Mouse (Mus musculus): Measurements from ENCODE around the gene Gm11985. TPM values are rescaled to one million over a fixed set of nuclear protein-coding genes. Genes with fewer than 3 reads are reported as not detected.

Gene Gm11985
- polyA plus RNA-seq, 1 experiment, result not detected

DNA sequence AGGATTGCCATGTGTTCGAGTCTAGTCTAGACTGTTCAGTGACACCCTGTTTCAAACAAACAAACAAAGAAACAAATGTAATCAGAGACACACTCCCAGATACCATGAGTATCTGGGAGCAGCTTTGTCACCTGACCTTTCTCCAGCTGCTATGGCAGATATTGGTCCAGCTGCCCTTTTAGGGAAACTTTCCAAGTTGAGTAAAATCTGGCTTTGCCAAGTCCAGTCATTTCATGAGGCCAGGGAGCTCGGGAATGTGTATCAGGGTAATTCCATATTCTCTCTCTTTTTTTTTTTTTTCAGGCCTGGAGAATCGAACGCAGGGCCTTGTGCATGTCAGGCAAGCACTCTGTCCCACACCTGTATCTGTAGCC is 6.9 kb upstream of the Gm11985 start:
- TF ChIP-seq GATA1 (IDR thresholded peaks at IDR 0.05; ENCODE audit: low read length) (no peak), TAL1 (IDR thresholded peaks at IDR 0.05; ENCODE audit: low read length) (no peak)
- no peaks in the 10 kb centered on the region for H3K4me1 ChIP-seq (ENCODE audit: control insufficient read depth)
- no peaks in the 10 kb centered on the region for H3K27me3 ChIP-seq (ENCODE audit: control insufficient read depth)

DNA sequence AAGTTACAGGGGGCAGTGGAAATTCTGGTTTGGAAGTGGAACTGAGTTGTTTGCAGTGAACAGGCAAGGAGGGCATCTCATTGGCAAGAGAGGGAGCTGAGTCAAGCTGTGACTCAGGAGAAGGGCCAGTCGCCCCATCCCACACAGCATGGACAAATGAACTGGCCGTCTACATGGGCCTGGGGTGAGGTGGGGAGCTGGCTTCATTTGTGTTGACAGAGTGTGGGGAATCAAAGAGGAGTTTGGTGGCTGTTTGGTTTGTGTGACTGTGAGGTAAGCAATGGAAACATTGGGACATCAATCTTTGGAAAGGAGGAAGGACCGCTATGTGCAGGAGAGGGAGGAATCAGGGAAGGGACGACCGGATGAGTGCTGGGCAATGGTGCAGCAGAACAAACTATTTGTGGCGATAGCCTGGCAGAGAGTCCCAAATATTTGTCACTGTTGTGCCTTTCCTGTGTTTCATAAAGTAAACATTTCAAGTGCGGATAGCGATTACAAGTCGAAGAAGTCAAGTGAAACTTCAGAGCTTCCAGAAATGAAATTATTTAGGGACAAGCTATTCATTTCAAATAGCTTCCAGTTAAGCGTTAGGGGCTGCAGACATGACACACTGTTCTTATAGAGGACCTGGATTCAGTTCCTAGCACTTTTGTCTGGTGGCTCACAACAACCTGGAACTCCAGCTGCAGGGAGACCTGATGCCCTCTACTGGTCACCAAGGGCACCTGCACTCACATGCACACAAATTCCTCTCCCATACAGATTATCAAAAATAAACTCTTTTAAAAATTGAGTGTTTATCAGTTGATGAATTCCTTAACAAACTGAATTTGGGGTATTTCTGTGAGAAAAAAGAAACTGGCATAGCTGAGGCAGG is 6.3 kb upstream of the Gm11985 start:
- TF ChIP-seq GATA1 (IDR thresholded peaks at IDR 0.05; ENCODE audit: low read length) (no peak), TAL1 (IDR thresholded peaks at IDR 0.05; ENCODE audit: low read length) (no peak)
- Histone ChIP-seq H3K4me3 (replicated peaks) (no peak overlapping the region), H3K36me3 (ENCODE audit: control insufficient read depth) (no peaks in the 10 kb centered on the region), H3K27me3 (ENCODE audit: control insufficient read depth) (no peaks in the 10 kb centered on the region), H3K4me1 (ENCODE audit: control insufficient read depth) (no peaks in the 10 kb centered on the region), H3K9me3 (ENCODE audit: control insufficient read depth, low read length) (peaks cover 2% of the 10 kb centered on the region; the same call in 1 of the 2 replicates)

More for the DNA sequence above, 6.9 kb upstream of the Gm11985 start:
- no peak overlapping the region for H3K4me3 ChIP-seq (replicated peaks)
- H3K9me3 ChIP-seq (ENCODE audit: control insufficient read depth, low read length), result peaks cover 2% of the 10 kb centered on the region; the same call in 1 of the 2 replicates
- no peaks in the 10 kb centered on the region for H3K36me3 ChIP-seq (ENCODE audit: control insufficient read depth)

DNA sequence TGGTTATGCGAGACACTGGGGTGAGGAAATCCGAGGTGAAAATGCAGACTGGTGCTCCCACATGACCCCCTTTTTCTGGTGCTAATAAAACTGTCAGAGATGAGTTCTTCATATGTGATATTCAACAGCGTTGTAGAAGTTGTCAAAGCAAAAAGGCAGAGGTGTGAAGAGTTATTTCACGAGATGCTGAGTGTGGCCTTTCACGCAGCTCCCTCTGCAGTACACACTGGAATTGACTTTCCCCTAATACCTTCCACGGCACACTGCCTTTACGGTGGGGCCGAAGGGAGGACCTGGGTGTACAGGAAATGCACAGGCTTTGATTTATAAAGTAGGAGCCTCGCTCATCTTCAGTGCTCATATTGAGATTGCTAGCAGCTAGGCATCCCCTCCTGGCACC is 4.8 kb upstream of the Gm11985 start:
- no peak for TF ChIP-seq TAL1 (IDR thresholded peaks at IDR 0.05; ENCODE audit: low read length)
- no peak for TF ChIP-seq GATA1 (IDR thresholded peaks at IDR 0.05; ENCODE audit: low read length)
- Histone ChIP-seq H3K36me3 (ENCODE audit: control insufficient read depth) (no peaks in the 10 kb centered on the region), H3K9me3 (ENCODE audit: control insufficient read depth, low read length) (peaks cover 2% of the 10 kb centered on the region; the same call in 1 of the 2 replicates), H3K27me3 (ENCODE audit: control insufficient read depth) (no peaks in the 10 kb centered on the region), H3K4me3 (replicated peaks) (no peak overlapping the region), H3K4me1 (ENCODE audit: control insufficient read depth) (no peaks in the 10 kb centered on the region)

GRCm38 (mm10) chr11:7192710-7193109 is 4.3 kb upstream of the Gm11985 start:
- Histone ChIP-seq H3K9me3 (ENCODE audit: control insufficient read depth, low read length) (peaks cover 2% of the 10 kb centered on the region; the same call in 1 of the 2 replicates), H3K4me1 (ENCODE audit: control insufficient read depth) (no peaks in the 10 kb centered on the region), H3K4me3 (replicated peaks) (no peak overlapping the region), H3K36me3 (ENCODE audit: control insufficient read depth) (no peaks in the 10 kb centered on the region), H3K27me3 (ENCODE audit: control insufficient read depth) (no peaks in the 10 kb centered on the region)
- no peak for TF ChIP-seq TAL1 (IDR thresholded peaks at IDR 0.05; ENCODE audit: low read length)

DNA sequence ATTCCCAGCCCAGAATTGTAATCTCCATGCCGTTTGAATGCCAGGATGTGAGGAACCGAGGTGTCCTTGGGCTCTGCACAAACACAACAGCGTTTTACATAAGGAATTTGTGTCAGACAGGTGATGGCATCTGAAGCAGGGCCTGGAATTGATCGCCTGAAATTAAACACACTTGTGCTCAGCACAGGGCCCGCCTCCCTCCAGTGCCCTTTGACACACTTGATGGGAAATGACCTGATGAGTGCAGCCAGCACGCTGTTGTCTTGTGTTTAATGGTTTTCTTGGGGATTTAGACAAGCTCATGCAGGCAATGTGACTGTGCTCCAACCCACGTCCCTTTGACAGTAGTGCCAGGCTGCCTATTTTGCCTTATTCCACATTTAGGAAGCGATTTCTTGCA is 897 bp downstream of the Gm11985 start:
- no peaks in the 10 kb centered on the region for H3K27me3 ChIP-seq (ENCODE audit: control insufficient read depth)
- H3K36me3 ChIP-seq (ENCODE audit: control insufficient read depth), result no peaks in the 10 kb centered on the region
- H3K4me3 ChIP-seq (replicated peaks), result no peak overlapping the region
- TF ChIP-seq TAL1 (IDR thresholded peaks at IDR 0.05; ENCODE audit: low read length) (no peak), GATA1 (IDR thresholded peaks at IDR 0.05; ENCODE audit: low read length) (no peak)
- no peaks in the 10 kb centered on the region for H3K9me3 ChIP-seq (ENCODE audit: control insufficient read depth, low read length)
- no peaks in the 10 kb centered on the region for H3K4me1 ChIP-seq (ENCODE audit: control insufficient read depth)

DNA sequence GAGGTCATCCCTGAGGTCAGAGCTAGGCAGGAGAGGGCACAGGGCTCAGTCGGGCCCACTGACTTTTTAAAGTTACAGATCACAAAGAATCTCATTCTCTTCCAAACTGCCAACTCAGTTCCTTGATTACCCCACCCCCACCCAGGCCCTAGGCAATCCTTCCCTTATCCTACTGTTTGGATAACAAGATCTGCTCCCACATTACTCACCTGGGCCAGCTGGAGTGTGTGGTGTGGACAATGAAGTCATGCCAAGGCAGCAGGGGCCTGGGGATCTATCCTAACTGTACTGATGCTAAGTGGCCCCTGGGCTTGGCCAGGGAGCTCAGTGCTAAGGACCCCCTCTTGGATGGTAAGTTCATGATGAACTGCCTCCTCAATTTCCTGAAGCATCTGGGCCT is 3.9 kb downstream of the Gm11985 start:
- TF ChIP-seq TAL1 (IDR thresholded peaks at IDR 0.05; ENCODE audit: low read length) (no peak), GATA1 (IDR thresholded peaks at IDR 0.05; ENCODE audit: low read length) (no peak)
- no peaks in the 10 kb centered on the region for H3K36me3 ChIP-seq (ENCODE audit: control insufficient read depth)
- H3K4me3 ChIP-seq (replicated peaks), result no peak overlapping the region
- no peaks in the 10 kb centered on the region for H3K4me1 ChIP-seq (ENCODE audit: control insufficient read depth)
- no peaks in the 10 kb centered on the region for H3K9me3 ChIP-seq (ENCODE audit: control insufficient read depth, low read length)
- H3K27me3 ChIP-seq (ENCODE audit: control insufficient read depth), result no peaks in the 10 kb centered on the region

DNA sequence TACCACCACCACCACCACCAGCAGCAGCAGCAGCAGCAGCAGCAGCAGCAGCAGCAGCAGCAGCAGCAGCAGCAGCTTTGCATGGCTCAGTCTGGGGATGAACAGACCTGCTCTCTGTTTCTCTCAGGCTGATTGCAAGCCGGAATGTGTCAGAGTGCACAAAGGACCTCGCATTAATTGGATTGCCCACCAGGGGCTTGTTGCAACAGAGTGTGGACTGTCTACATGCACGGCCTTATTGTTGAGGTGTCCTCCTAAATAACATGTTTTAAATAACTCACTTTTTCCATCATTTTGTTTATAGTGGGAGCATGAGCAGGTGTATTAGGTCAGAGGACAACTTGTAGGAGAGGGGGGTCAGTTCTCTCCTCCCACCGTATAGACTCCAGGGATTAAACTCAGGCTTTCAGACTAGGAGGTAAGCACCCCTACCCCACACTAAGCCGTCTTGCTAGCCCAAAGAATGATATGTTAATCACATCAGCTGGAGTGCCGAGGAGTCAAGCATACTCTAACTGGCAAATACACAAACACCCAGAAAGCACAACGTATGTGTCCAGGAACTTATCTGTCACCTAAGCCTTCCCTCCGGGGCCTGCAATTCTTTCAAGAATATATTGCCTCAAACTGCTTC is 5.8 kb downstream of the Gm11985 start:
- Histone ChIP-seq H3K9me3 (ENCODE audit: control insufficient read depth, low read length) (no peaks in the 10 kb centered on the region), H3K4me1 (ENCODE audit: control insufficient read depth) (no peaks in the 10 kb centered on the region), H3K36me3 (ENCODE audit: control insufficient read depth) (no peaks in the 10 kb centered on the region), H3K27me3 (ENCODE audit: control insufficient read depth) (no peaks in the 10 kb centered on the region), H3K4me3 (replicated peaks) (no peak overlapping the region)
- TF ChIP-seq GATA1 (IDR thresholded peaks at IDR 0.05; ENCODE audit: low read length), result no peak
- no peak for TF ChIP-seq TAL1 (IDR thresholded peaks at IDR 0.05; ENCODE audit: low read length)

- H3K4me1 ChIP-seq (ENCODE audit: control insufficient read depth), result no peaks in the 10 kb centered on the region
- H3K27me3 ChIP-seq (ENCODE audit: control insufficient read depth), result no peaks in the 10 kb centered on the region
- no peaks in the 10 kb centered on the region for H3K9me3 ChIP-seq (ENCODE audit: control insufficient read depth, low read length)
- no peak overlapping the region for H3K4me3 ChIP-seq (replicated peaks)
- H3K36me3 ChIP-seq (ENCODE audit: control insufficient read depth), result no peaks in the 10 kb centered on the region
- no peak for TF ChIP-seq TAL1 (IDR thresholded peaks at IDR 0.05; ENCODE audit: low read length)
Observed at GRCm38 (mm10) chr11:7179276-7179675, 9.1 kb downstream of the Gm11985 start.

GRCm38 (mm10) chr11:7178724-7179123 is 9.6 kb downstream of the Gm11985 start:
- no peaks in the 10 kb centered on the region for H3K36me3 ChIP-seq (ENCODE audit: control insufficient read depth)
- no peak for TF ChIP-seq TAL1 (IDR thresholded peaks at IDR 0.05; ENCODE audit: low read length)
- no peak for TF ChIP-seq GATA1 (IDR thresholded peaks at IDR 0.05; ENCODE audit: low read length)
- H3K4me3 ChIP-seq (replicated peaks), result no peak overlapping the region
- no peaks in the 10 kb centered on the region for H3K4me1 ChIP-seq (ENCODE audit: control insufficient read depth)
- H3K9me3 ChIP-seq (ENCODE audit: control insufficient read depth, low read length), result no peaks in the 10 kb centered on the region
- H3K27me3 ChIP-seq (ENCODE audit: control insufficient read depth), result no peaks in the 10 kb centered on the region
